Mouse (Mus musculus): Measurements from ENCODE around the gene Kcnmb2. TPM values are rescaled to one million over a fixed set of nuclear protein-coding genes. Genes with fewer than 3 reads are reported as not detected.

The Kcnmb2 gene
- not detected in 2 replicates for total RNA-seq (2017)

- ATAC-seq (ENCODE audit: extremely low read depth, insufficient number of reproducible peaks, low FRiP score, poor library complexity, severe bottlenecking), result no peak
Measured at GRCm38 (mm10) chr3:31902504-31903330, at the start of gene Kcnmb2. Gene Kcnmb2, plus strand, starts transcription at chr3:31902507.

DNA sequence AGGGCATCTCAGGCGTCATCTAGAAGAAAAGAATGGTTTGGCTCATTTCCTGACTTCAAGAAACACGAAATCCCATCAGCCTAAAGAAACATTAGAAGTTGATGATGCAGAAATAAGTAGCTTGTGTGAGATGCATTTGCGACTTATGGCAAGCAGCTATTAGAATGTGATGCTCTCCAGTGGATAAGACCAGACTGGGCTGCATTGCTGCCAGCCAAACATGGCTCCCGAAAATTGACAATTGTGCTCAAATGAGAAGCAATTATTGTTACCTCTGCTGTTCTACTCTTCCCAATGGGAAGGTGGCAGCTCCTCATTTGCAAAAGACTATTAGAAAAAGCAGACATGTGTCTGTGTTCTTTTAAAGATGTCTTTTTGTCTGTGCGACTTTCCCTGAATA lies 38.8 kb upstream of the Kcnmb2 start:
- no peak for ATAC-seq (ENCODE audit: extremely low read depth, insufficient number of reproducible peaks, low FRiP score, poor library complexity, severe bottlenecking)

DNA sequence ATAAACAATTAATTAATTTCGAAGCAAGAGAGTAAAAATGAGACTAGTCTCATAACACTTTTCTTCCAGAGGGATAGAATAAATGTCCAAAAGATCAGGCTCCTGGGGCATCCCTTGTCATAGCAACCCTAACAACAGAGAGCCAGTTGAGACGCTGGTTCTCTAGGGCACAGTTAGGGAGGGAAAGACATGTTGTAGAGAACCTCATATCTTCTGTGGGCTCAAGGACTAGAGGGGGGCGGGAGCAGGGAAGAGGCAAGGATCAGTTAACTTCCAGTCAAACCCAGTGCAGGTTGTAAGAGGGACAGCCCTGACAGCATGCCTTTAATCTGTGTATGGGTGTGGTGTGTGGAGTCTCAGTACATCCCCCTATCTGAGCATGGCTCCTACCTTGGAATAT lies 38.2 kb upstream of the Kcnmb2 start:
- no peak for ATAC-seq (ENCODE audit: extremely low read depth, insufficient number of reproducible peaks, low FRiP score, poor library complexity, severe bottlenecking)

GRCm38 (mm10) chr3:31871461-31871860 lies 30.8 kb upstream of the Kcnmb2 start:
- ATAC-seq (ENCODE audit: extremely low read depth, insufficient number of reproducible peaks, low FRiP score, poor library complexity, severe bottlenecking), result no peak

DNA sequence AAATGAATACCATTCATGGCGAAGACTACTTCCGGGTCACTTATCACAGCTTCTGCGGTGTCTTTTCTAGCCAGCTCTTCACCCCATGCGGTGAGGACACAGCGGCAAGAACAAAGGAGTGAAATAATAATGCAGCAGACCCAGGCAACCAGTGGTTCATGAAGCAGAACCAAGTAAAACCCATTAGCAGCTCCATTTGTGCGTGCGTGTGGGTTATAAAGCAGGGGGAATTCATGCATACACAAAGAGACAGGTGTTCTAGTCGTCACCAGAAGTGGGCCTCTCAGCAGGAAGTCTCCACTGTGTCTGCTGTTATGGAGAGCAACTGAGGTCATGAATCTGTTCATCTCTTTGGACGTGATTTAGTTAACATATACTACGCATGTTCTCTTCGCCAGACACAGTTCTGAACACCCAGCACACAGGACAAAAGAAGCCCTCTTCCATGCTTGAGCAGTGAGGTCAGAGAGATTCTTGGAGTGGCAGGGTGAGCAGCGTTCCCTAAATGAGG lies 19.6 kb upstream of the Kcnmb2 start:
- ATAC-seq (ENCODE audit: extremely low read depth, insufficient number of reproducible peaks, low FRiP score, poor library complexity, severe bottlenecking), result no peak

- no peak for ATAC-seq (ENCODE audit: extremely low read depth, insufficient number of reproducible peaks, low FRiP score, poor library complexity, severe bottlenecking)
Measured at GRCm38 (mm10) chr3:31892653-31893052, 9.7 kb upstream of the Kcnmb2 start.

DNA sequence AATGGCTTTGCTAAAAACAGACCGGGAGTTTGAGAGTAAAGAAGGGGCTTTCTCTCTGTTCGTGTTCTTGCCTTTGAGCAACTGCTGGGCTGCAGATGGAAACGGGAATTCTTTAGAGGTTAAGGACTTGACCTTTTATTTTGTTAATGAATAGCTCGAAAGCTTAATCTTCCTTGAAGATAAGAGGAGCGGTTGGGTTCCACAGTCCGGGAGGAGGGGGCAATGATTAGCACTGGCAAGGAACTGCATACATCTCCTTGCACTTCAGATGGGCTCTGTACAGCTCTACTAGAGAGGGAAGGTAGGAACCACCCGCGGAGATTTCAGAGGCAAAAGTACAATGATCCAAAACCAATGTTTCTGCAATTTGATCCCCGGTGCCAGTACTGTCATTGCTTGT lies 1.2 kb downstream of the Kcnmb2 start:
- ATAC-seq (ENCODE audit: extremely low read depth, insufficient number of reproducible peaks, low FRiP score, poor library complexity, severe bottlenecking), result no peak

GRCm38 (mm10) chr3:31904156-31904555 lies 1.8 kb downstream of the Kcnmb2 start:
- no peak for ATAC-seq (ENCODE audit: extremely low read depth, insufficient number of reproducible peaks, low FRiP score, poor library complexity, severe bottlenecking)

DNA sequence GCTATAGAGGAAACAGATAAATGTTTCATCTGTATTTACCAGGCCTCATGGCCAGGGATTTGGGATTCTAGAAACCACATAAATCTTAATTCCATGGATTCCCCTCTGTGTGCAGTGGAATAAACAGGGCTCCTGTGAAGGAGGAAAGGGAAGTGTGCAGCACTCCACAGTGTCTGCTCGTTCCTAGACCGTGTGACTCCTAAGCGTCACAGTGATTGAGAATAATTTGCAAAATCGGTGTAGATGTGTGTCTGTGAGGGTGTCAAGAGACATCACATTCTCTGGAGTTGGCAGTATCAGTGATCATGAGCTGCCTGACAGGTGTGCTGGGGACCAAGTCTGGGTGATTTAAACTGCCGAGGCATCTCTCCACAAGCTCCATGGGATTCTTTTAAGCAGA lies 8.9 kb downstream of the Kcnmb2 start:
- ATAC-seq (ENCODE audit: extremely low read depth, insufficient number of reproducible peaks, low FRiP score, poor library complexity, severe bottlenecking), result no peak

DNA sequence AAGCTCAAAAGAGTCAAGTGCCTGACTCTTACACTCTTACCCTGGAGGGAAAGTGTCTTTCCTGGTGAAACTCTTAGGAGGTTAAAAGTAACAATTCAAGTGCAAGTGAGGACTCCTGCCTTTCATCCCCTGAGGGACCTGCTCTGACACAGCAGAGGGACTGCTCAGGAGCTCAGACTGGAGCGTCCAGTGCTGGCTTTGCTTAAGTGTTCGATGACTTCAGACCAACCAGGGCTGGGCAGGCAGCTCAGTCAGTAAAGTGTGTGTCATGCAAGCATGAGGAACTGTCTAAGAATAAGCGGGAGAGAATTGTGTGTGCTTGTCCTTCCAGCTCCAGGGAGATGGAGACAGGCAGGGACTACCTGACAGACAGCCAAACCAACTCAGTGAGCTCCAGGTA lies 9.4 kb downstream of the Kcnmb2 start:
- ATAC-seq (ENCODE audit: extremely low read depth, insufficient number of reproducible peaks, low FRiP score, poor library complexity, severe bottlenecking), result no peak

DNA sequence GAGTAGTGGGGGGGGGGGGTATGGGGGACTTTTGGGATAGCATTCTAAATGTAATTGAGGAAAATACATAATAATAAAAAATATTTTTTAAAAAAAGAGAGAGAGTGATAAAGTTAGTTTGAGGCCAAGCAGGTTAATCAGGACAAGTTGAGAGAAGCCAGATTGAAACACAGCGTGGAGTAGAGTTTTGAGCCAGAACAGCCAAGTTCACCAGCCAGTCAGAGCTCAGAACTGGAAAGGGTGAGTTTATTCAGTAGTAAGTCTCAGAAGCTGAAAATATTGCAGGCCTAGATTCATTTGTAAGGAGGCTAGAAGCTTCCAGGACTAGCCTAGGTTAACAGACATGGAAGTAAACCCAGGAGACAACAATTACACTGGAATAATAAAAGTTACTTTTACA lies 26.2 kb downstream of the Kcnmb2 start:
- no peak for ATAC-seq (ENCODE audit: extremely low read depth, insufficient number of reproducible peaks, low FRiP score, poor library complexity, severe bottlenecking)

GRCm38 (mm10) chr3:31934704-31935103 lies 32.4 kb downstream of the Kcnmb2 start:
- no peak for ATAC-seq (ENCODE audit: extremely low read depth, insufficient number of reproducible peaks, low FRiP score, poor library complexity, severe bottlenecking)

DNA sequence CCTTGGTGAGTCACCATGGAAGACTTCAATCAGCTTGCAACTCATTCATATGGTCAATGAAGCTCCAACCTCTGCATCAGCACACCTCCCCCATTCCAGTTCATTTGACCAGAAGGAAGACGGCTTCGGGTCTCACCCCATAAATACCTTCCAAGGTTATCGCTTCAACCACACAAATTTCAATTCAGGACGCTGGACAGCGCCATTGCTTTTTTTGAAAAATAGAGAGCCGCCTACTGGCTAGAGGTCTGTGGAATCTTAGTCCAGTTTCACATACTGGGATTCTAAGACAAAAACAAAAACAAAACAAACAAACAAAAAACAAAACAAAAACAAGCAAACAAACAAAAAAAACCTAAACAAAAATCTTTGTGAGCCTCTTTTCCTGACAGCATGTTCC lies 39.2 kb downstream of the Kcnmb2 start:
- no peak for ATAC-seq (ENCODE audit: extremely low read depth, insufficient number of reproducible peaks, low FRiP score, poor library complexity, severe bottlenecking)

GRCm38 (mm10) chr3:31954213-31954612 lies 51.9 kb downstream of the Kcnmb2 start:
- no peak for ATAC-seq (ENCODE audit: extremely low read depth, insufficient number of reproducible peaks, low FRiP score, poor library complexity, severe bottlenecking)

DNA sequence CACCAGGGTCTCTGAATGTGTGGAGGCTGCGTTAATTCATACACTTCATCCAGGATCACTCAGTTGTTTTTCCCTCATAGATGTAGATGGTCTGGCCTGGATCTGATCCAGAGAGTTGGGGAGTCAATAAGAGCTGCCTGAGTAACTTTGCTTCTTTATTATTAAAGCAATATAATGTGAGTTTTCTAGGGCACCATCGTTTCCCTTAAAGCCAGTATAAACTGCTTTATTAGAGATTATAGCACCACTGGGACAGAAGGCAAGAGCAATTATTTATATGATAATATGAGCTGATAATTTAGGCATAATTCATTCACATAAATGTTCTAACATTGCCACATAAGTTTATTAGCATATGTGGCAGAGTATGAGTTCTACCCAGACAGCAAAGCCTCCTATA lies 52.7 kb downstream of the Kcnmb2 start:
- ATAC-seq (ENCODE audit: extremely low read depth, insufficient number of reproducible peaks, low FRiP score, poor library complexity, severe bottlenecking), result no peak

DNA sequence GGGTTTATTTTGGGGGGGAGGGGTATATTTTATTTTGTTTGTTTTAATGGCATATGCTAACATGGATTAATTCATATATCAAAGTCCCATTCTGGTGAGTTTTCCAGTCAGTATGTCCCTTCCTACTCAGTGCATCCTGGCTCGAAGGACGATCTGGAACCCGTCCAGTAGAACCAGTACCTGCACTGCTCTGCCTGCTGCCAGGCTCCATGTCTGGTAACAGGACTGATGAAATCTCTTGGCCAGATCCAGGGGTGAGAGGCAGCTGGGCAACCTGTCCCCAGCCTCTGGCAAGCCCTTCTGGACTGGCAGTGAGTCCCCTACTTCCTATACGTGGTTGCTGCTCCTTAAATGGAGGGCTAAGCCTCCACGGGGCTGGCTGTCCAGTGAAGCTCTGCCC lies 57.5 kb downstream of the Kcnmb2 start:
- ATAC-seq (ENCODE audit: extremely low read depth, insufficient number of reproducible peaks, low FRiP score, poor library complexity, severe bottlenecking), result no peak

- ATAC-seq (ENCODE audit: extremely low read depth, insufficient number of reproducible peaks, low FRiP score, poor library complexity, severe bottlenecking), result no peak
Measured at GRCm38 (mm10) chr3:31961175-31961574, 58.9 kb downstream of the Kcnmb2 start.

- ATAC-seq (ENCODE audit: extremely low read depth, insufficient number of reproducible peaks, low FRiP score, poor library complexity, severe bottlenecking), result no peak
Measured at GRCm38 (mm10) chr3:31963076-31963475, 60.8 kb downstream of the Kcnmb2 start.

DNA sequence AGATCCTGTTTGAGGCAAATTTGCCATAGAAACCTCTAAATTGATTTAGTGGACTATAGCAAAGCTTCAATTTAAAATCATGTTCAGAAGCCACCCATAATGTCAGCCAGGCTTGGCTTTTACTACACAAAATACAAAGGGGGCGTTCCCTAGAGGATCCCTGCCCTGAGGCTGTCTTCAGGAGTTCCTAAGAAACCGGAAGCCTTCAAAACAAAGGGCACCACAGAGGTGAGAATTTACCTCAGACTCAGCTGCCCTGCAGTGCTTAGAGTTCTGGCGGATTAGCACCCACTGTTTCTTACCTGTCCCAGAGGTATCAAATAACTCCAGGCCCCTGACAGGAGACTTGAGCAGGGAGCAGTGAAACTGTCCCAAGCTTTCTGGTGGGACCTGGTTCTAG lies 77.4 kb downstream of the Kcnmb2 start:
- ATAC-seq (ENCODE audit: extremely low read depth, insufficient number of reproducible peaks, low FRiP score, poor library complexity, severe bottlenecking), result no peak

DNA sequence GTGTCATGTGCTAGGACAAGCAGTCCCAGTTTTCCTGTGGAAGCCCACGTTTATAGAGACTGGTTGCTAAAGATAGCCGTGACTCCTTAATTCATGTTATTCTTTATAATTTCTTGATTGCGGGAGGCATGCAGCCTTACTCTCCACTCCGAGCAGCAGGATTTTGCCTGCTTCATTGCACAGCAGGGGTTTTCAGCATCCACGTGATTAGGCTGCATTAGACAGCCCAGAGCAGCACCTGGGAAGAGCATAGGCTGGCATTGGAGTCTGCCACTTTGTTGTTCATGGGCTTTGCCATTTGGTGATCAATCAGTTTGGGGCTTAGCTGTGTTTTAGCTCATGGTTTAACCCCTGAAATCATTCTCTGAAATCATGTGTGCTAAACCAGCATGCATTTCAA lies 80.1 kb downstream of the Kcnmb2 start:
- ATAC-seq (ENCODE audit: extremely low read depth, insufficient number of reproducible peaks, low FRiP score, poor library complexity, severe bottlenecking), result no peak

DNA sequence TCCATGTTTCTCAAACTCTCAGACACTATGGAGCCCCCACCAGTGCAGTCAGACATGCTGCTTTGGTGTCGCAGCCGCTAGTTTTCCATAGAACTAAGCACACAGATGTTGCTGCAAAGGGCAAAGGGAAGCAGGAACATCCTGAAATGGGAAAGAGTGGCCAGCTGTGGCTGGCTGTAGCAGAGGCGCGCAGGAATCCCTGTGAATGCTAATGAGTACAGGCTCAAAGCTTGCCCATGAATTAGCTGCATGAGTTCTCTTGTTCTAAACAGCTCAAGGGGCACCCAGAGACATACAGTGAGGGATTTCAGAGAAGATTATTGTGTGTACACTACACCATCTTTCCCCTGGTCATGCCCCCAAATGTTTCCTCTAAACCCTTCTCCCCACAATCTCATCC lies 82.8 kb downstream of the Kcnmb2 start:
- ATAC-seq (ENCODE audit: extremely low read depth, insufficient number of reproducible peaks, low FRiP score, poor library complexity, severe bottlenecking), result no peak

All from neutrophil, adult 5-6 weeks (primary cell).